Mouse (Mus musculus): ENCODE measurements around the gene Gm16485.

Gm16485 gene

DNA sequence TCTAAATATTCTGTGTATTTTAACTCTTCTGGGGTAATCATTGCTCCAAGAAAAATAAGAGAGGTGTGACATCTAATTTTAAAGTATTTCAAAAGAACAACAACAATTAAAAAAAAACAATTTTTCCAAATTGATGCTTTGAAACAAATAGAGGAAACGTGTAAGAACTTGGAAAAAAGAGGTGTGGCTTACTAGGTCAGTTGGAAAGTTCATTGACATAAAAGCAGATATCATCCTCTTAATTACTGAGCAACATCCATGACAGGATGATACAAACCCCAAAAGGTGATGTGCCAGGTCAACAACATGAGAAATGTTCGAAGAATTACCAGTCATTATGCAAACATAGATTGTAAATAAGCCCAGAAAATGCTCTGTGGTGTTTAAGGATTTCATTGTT is at the start of gene Gm16485:
TSS of gene Gm16485 (plus strand) at position 301 of the 400 bp plus-strand sequence.
- no peak for DNase-seq (ENCODE audit: low read depth in 1 of 2, low spot score in 2 of 2)

DNA sequence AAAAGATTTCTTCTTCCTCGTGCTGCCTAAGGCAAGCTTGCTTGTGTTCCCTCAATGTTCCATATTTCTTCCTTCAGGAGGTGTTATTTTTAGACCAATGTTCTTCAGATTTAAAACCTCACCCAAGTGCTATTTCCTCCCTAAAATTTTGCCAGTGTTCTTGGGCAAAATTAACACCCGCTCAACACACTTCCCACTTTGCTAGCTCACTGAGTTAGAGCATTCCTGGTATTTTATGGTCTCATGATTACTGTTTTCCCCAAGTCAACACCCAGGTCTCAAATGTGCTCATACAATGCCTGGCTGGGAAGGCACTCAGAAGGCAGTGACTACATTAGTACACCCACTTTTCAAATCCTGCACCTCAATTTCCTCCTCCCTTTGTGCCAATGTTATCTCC is 44.0 kb upstream of the Gm16485 start:
- no peak for DNase-seq (ENCODE audit: low read depth in 1 of 2, low spot score in 2 of 2)

DNA sequence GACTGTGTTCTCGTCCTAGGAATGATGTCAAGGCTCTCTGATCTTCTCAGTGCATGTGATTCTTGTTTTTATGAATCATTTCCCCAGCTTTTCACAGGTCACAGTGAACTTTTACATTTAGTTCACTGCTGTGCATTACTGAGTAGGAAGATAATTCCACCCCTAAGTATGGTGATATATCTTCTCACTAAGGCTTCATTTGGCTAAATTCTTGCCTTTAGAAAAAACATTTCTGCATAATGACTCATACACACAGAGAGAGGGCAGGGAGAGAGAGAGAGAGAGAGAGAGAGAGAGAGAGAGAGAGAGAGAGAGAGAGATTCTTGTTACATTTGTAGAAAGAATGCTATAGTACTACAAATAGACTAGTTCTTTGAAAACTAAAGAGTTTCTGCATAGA is 33.8 kb upstream of the Gm16485 start:
- DNase-seq (ENCODE audit: low read depth in 1 of 2, low spot score in 2 of 2), result no peak

DNA sequence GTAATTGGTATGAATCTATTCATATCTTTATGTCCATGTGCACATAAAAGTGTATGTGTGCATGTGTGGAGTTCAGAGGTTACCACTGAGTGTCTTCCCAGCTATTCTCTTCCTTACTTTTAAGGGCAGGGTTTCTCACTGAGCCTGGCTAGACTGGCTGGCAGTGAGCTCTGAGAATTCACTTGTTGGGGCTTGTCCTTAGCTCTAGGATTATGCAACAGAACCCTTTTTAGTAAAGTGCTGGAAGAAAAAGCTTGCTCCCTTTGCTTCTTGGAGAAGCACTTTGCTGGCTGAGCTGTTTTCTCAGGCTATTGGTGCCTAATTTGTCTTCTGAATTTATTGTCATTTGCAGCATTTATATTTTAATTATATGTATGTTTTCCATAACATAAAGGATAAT is 18.3 kb upstream of the Gm16485 start:
- DNase-seq (ENCODE audit: low read depth in 1 of 2, low spot score in 2 of 2), result no peak

DNA sequence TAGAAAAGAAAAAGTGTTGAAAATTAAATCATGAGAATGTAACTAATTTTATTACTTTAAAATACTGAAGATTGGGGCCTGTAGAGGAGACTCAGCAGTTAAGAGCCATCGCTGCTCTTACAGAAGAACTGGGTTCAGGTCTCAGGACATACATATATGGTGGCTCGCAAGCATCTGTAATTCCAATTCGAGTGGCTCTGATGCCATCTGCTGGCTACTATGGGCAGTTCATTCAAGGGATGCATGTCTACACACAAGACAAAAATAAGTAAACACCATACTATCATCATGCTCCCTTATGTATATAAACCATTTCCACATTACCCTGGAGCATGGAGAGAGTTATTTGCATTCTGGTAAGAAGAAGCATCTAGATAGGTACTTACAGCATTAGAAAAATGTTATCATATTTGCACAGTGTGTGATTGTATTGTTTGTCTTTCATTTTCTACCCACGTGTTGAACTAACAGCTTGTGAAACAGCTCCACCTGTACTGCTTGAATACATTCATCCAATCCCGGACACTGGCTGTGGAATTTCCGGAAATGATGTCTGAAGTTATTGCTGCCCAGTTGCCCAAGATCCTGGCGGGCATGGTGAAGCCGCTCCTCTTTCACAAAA is 7.0 kb upstream of the Gm16485 start:
- no peak for DNase-seq (ENCODE audit: low read depth in 1 of 2, low spot score in 2 of 2)

DNA sequence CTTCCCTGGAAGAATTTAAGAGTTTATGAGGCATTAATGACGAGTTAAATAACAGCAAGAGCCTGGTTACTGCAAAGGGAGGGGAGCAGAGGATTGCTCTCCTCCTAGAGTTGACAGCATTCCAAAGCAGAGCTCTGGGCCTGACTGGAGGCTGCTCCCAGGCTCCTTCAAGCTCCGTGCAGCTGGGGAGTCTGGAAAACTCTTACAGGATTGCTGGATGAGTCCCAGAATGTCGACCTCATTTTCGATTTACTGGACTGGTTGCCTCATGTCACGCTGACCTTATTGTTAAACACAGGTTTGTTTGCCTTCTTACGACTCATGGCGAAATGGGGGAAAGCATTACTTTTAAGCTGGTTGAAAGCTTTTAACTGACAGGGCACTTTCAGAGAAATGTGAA is 1.4 kb upstream of the Gm16485 start:
- DNase-seq (ENCODE audit: low read depth in 1 of 2, low spot score in 2 of 2), result no peak

DNA sequence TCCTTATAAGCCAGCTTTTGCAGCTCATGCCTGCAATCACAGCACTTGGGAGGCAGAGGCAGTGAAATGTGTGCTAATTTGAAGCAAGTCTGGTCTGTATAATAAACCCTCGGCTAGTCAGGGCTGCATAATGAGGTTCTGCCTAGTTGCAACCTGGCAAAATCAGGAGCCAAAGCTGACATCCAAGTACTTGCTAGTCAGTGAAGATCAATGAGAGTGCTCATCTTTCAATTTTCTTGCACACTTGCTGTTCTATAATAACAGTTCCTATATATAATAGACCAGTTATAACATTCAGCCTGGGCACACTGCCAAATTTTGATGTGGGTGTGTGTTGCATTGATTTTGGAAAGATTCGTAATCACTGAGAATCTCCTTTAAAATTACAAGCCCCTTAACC is 6.2 kb downstream of the Gm16485 start:
- no peak for DNase-seq (ENCODE audit: low read depth in 1 of 2, low spot score in 2 of 2)

DNA sequence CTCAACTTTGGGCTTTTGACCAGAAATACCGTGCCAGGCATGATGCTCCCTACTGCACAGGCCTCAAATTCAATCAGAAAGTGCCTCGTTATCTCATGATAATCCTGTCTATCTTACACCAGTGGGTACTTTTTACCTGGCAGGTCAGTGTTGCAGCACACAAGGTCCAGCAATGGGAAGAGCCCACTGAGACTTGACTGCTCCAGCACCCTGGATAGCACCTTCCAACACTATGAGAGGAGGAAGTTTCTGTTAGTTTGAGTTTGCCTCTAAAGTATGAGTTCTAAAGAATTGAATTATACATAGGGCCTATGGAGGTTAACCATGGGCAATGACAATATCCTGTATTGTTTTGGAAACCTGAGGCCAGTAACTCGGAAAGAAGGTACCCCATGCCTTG is 10.7 kb downstream of the Gm16485 start:
- DNase-seq (ENCODE audit: low read depth in 1 of 2, low spot score in 2 of 2), result no peak

DNA sequence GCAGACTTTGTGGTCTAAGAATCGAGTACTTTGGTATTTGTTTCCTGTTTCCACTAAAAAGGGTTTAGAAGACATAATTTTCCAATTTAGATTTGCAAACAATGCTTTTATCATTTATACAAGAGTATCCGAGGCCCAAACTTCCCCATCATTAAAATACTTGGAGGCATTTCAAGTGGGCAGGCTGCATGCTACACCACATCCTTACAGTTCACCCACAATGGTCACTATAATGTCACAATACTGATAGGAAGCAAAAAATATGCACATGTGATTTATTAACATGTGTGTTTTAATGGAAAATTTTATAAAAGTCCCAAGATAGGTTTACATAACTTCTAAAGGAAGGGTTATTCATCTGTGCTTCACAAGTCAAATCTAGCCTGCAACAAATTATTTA is 24.9 kb downstream of the Gm16485 start:
- no peak for DNase-seq (ENCODE audit: low read depth in 1 of 2, low spot score in 2 of 2)

DNA sequence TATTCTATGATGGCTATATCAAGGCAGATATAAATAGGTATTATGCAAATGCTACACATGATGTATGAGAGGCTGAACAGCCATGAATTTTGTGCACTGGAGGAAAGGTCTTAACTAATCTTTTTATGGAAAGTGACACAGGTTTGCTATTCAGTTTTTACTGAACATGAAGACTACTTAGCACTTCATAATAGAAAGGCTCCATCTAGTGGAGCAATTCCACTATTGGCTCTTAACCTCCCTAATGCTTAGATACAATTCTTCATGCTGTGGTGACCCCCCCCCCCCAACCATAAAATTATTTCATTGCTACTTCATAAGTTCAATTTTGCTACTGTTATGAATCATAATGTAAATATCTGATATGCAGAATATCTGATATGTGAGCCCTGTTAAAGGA is 29.6 kb downstream of the Gm16485 start:
- no peak for DNase-seq (ENCODE audit: low read depth in 1 of 2, low spot score in 2 of 2)

DNA sequence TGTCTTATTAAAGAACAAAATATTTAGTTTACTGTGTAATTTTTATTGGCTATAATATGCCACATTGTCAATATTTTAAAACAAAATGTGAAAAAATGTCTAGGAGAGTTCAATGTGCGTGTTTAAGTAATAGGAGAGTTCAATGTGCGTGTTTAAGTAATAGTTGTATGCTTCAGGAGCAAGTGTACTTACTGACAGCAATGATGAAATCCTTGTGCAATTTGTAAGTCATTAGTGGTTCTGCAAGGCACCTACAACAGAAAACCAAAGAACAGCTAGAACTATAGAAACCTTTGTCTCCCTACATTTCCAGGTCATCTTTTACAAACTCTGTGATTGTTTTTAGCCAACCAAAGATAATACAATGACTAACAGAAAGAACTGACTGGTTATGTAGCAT is 43.5 kb downstream of the Gm16485 start:
- DNase-seq (ENCODE audit: low read depth in 1 of 2, low spot score in 2 of 2), result no peak

Measured in monocyte, adult 2 months (primary cell).